Mouse (Mus musculus) kidney, adult 2 months (tissue): ENCODE measurements around the gene Ccdc85b.

Experiments
- CTCF ChIP-seq: fragments of 200-500 bp; conservative IDR thresholded peaks from 2 replicates; pipeline ENCODE4 v1.5.1; 2011; ENCODE audit warnings: low read depth, mild to moderate bottlenecking, control low read depth, low read length, moderate library complexity, mixed read lengths; ENCODE audit not compliant: insufficient read depth, insufficient read length
- POLR2A ChIP-seq: fragments of 200-500 bp; IDR thresholded peaks from one replicate; pipeline ENCODE4 v1.6.1; 2011; ENCODE audit warnings: low read depth, low read length, control low read depth

DNA sequence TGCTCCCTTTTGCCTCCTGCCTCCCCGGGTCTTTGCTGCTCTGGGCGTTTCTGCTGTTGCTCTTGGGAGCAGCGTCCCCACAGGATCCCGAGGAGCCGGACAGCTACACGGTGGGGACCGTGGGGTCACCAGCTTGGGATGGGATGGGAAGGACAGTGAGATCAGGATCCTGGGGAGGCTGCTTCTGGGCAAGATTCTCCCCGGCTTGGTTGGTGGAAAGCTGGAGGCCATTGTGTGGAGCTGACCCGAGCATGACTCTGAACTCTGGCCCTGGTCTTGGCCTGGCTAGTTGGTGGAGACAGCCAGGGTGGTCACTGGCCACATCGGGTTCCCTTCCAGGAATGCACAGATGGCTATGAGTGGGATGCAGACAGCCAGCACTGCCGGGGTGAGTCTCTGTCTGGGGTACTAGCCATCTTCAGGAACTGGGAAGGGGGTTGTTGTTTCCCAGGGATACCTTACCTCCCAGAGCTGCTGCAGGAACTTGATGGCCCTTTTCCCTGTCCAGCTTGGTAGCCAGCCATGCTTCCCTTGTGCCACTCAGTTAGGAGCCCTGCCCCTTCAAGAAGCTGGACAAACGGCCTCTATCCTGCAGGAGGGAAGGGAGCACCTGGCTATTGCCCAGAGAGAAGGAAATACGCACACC lies 17.5 kb upstream of the Ccdc85b start:
- no peak for TF ChIP-seq POLR2A
- TF ChIP-seq CTCF, result no peak
